Mouse (Mus musculus) retina, postnatal 1 day (tissue): ENCODE measurements around the gene Prb1.
"Not testable (repeated sequence)": the region's sequence is repeated elsewhere in the genome, so short reads cannot be mapped to it uniquely, and the experiment has no call there.

Experiments
- DNase-seq: peaks from one replicate; pipeline ENCODE4 v3.0.0-alpha.2; 2012

Gene Prb1

DNA sequence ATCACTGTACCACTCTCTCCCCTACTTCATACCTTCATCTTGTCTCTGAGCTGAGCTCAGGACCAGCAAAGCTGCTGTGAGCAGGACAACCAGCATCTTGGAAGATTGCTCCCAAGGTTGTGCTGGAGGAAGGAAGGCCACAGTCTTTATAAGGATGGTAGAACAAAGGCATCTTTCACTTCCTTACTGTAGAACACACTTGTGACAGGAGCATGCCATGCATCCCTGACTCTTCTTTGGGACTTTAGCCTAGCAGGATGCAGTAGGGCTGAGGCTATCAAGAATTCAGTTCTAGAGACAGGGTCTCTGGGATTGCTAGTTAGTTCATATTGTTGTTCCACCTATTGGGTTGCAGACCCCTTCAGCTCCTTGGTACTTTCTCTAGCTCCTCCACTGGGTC lies at the start of gene Prb1:
TSS of gene Prb1 (minus strand) at position 101 of the 400 bp plus-strand sequence.
- not testable (repeated sequence) for DNase-seq
